Mouse (Mus musculus): Measurements from ENCODE around the gene Glt8d2.
"Not testable (repeated sequence)": the region's sequence is repeated elsewhere in the genome, so short reads cannot be mapped to it uniquely, and the experiment has no call there.

The Glt8d2 gene

GRCm38 (mm10) chr10:82646083-82646482 is 44.4 kb downstream of the Glt8d2 start:
- in situ Hi-C loops (cut with MboI), result no loop called here

DNA sequence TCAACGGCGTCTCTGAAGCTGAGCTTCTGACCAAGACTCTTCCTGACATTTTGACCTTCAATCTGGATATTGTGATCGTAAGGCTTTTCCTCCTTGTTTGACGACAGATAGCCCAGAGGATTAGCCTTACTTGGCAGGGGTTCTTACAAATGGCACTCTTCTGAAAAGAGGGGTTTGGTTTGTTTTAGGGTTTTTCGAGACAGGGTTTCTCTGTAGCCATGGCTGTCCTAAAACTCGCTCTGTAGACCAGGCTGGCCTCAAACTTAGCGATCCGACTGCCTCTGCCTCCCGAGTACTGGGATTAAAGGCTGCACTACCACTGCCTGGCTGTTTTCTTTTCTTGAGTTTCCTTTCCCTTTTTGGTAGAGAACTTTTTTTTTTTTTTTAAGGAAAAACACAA is 49.0 kb downstream of the Glt8d2 start:
- in situ Hi-C loops (cut with MboI), result no loop called here

- in situ Hi-C loops (cut with MboI), result no loop called here
Measured at GRCm38 (mm10) chr10:82639032-82639698, 51.3 kb downstream of the Glt8d2 start.

DNA sequence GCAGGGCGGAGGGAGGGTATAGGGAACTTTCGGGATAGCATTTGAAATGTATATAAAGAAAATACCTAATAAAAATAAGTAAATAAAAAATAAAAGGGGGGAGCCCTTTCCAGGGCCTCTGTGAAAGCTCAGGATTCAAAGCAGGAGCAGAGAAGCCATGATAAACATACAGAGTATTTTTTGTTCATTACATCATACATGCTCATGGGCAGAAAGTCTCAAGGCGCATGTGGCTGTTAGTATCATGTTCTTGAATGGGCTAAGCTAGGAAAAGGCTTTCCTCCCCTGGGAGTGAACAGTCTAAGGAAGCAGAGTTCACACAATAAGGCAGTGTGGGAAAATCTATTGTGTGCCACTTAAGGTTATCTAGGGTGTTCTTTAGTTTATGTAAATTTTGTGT is 54.1 kb downstream of the Glt8d2 start:
- in situ Hi-C loops (cut with MboI), result no loop called here

GRCm38 (mm10) chr10:82634348-82634747 is 56.1 kb downstream of the Glt8d2 start:
- in situ Hi-C loops (cut with MboI), result no loop called here

DNA sequence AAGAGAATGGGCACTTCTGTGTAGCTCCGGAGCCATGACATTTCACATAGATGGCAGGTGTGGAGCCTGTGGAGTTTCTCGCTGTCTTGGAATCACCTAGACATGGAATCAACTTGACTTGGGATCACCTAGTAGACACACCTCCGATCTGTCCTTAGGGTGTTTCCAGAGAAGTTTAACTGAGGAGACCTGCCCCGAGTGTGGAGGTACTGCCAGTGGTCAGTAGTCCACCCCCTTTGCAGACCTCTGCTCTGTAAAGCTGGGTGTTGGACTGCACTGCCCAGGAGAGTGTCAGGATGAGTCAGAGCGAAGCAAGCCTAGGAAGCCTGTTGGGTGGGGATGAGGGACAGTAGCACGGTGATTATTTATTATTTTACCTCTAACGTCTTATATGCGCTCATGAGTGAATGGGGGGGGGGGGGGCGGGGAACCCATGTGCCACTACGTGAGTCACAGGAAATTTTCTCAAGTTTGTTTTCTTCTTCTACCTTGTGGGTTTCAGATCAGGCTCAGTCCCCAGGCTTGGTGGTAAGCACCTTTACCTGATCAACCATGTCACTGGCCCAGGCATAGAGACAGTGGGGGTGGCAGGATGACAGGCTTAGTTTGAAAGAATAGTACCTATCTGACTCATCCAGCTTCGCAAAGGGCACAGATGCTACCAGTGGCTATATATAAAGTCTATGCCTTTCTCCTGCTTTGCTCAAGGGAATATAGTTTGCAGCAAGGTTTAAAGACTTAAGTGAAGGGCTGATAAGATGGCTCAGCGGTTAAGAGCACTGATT is 57.8 kb downstream of the Glt8d2 start:
- in situ Hi-C loops (cut with MboI), result no loop called here

- in situ Hi-C loops (cut with MboI), result no loop called here
Measured at GRCm38 (mm10) chr10:82631133-82631532, 59.3 kb downstream of the Glt8d2 start.

GRCm38 (mm10) chr10:82630497-82630896 is 60.0 kb downstream of the Glt8d2 start:
- in situ Hi-C loops (cut with MboI), result no loop called here

GRCm38 (mm10) chr10:82629586-82630255 is 60.7 kb downstream of the Glt8d2 start, which contains the start of gene Tdg:
Tdg (plus strand) TSS chr10:82629828.
- in situ Hi-C loops (cut with MboI), result not testable (repeated sequence)

DNA sequence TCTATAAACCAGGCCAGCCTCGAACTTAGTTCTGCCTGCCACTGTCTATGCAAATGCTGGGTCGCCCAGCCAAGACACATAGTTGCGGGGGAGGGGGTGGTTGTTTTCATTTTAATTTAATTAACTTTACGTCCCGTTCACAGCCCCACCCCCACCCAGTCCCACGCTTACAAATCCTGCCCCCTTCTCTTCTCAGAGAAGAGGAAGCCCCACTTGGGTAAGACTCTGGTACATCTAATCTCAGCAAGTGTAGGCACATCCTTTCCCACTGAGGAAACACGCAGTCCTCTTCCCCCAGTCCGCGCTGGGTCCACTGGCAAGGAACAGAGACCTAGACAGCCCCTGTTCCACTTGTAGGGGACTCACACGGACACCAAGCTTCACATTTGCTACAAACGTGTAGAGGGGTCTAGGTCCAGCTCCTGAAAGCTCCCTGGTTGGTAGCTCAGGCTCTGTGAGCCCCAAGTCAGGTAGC is 61.3 kb downstream of the Glt8d2 start:
- in situ Hi-C loops (cut with MboI), result no loop called here

GRCm38 (mm10) chr10:82623553-82623932 is 66.9 kb downstream of the Glt8d2 start:
- in situ Hi-C loops (cut with MboI), result not testable (repeated sequence)

GRCm38 (mm10) chr10:82622671-82623552 is 67.5 kb downstream of the Glt8d2 start, which contains the start of gene 1190007I07Rik:
1190007I07Rik (minus strand) TSS chr10:82623228.
- in situ Hi-C loops (cut with MboI), result no loop called here

DNA sequence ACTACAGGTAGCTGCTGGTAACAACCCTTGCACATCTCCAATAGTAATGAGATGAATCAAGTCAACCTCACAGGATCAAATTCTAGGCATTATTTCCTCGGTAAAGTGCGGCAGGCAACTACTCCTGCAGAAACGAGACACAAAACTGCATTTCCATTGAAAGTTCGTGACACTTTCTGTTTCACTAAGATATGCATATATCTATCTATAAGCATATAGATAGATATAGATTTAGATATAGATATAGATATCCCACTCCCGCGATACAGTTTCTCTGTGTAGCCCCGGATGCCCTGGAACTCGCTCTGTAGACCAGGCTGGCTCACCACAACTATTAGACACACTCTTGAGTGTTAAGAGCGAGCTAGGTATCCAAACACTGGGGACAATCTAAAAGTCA is 68.2 kb downstream of the Glt8d2 start:
- in situ Hi-C loops (cut with MboI), result no loop called here

Data from mature B cell (primary cell).